Mouse (Mus musculus) small intestine, adult 2 months (tissue): ENCODE data around the gene Tle6. TPM values are rescaled to one million over a fixed set of nuclear protein-coding genes. Genes with fewer than 3 reads are reported as not detected.
A peak's percentile ranks its signal among the peaks of the same experiment; 100 is the strongest.

Experiments used
- H3K27ac ChIP-seq: fragments of 200-500 bp; 2 replicates; pipeline ENCODE4 v1.5.1; 2012; ENCODE audit warnings: low read depth, low read length, control low read depth, inconsistent platforms; ENCODE audit not compliant: insufficient read depth
- H3K27me3 ChIP-seq: fragments of 200-500 bp; 2 replicates; pipeline ENCODE4 v1.6.1; 2012; ENCODE audit warnings: mild to moderate bottlenecking, moderate library complexity, low read length, inconsistent platforms; ENCODE audit not compliant: control insufficient read depth, insufficient read depth
- H3K36me3 ChIP-seq: fragments of 200-500 bp; 2 replicates; pipeline ENCODE4 v1.6.1; 2012; ENCODE audit warnings: mild to moderate bottlenecking, low read length, control low read depth, inconsistent platforms; ENCODE audit not compliant: control insufficient read depth, insufficient read depth
- H3K4me1 ChIP-seq: fragments of 200-500 bp; 2 replicates; pipeline ENCODE4 v1.6.1; 2012; ENCODE audit warnings: low read length, inconsistent platforms, mixed read lengths; ENCODE audit not compliant: control insufficient read depth, insufficient read depth, insufficient read length
- H3K4me3 ChIP-seq: fragments of 200-500 bp; 2 replicates; pipeline ENCODE4 v1.5.1; 2012; ENCODE audit warnings: low read depth, mild to moderate bottlenecking, control low read depth, inconsistent platforms, low read length, moderate library complexity
- CTCF ChIP-seq: fragments of 200-500 bp; IDR thresholded peaks from 2 replicates; pipeline ENCODE4 v1.5.1; 2012; ENCODE audit warnings: low read depth, mild to moderate bottlenecking, control low read depth, inconsistent platforms, low read length, moderate library complexity, mixed read lengths; ENCODE audit not compliant: insufficient replicate concordance, insufficient read length; ENCODE audit errors: extremely low read depth
- POLR2A ChIP-seq: fragments of 200-500 bp; IDR thresholded peaks from 2 replicates; pipeline ENCODE4 v1.6.1; 2012; ENCODE audit warnings: low read depth, mild to moderate bottlenecking, control low read depth, inconsistent platforms, low read length, moderate library complexity
- WGBS: fragments of 180-500 bp; shearing (Covaris S2); methylation state at CpG from one replicate; pipeline ENCODE4 v1.1.7; 2018; 5-methylcytosine and 5-hydroxymethylcytosine counted together
- polyA plus RNA-seq: library from polyadenylated mRNA; depleted of rRNA; stranded (reverse); fragments of >200 nt; gene quantifications from 2 replicates; pipeline ENCODE4 v1.2.3, GENCODE M21; 2012

Gene Tle6
- polyA plus RNA-seq, 1 experiment = 7.3 TPM

GRCm38 (mm10) chr10:81560719-81561459, 40.0 kb downstream of the Tle6 start:
- 8% methylated on average over 16 of the region's 16 CpGs for WGBS
- no peaks in the 10 kb centered on the region for H3K27me3 ChIP-seq
- peak overlapping the region; percentile 96 for H3K4me3 ChIP-seq
- peaks cover 40% of the 10 kb centered on the region for H3K36me3 ChIP-seq
- H3K4me1 ChIP-seq = peaks cover 28% of the 10 kb centered on the region
- H3K27ac ChIP-seq = peak overlapping the region; percentile 99
- TF ChIP-seq POLR2A = no peak
- TF ChIP-seq CTCF = no peak

GRCm38 (mm10) chr10:81559627-81560539, 41.0 kb downstream of the Tle6 start:
- H3K4me1 ChIP-seq = peaks cover 28% of the 10 kb centered on the region
- 2% methylated on average over 36 of the region's 36 CpGs for WGBS

GRCm38 (mm10) chr10:81559163-81559626, 41.7 kb downstream of the Tle6 start, which contains the start of gene Aes:
Gene Aes (plus strand): TSS chr10:81559488.
- H3K36me3 ChIP-seq = peaks cover 23% of the 10 kb centered on the region
- no peak for TF ChIP-seq CTCF
- TF ChIP-seq POLR2A = peak; percentile 26; the same call in 1 of the 2 replicates
- peaks cover 26% of the 10 kb centered on the region for H3K4me1 ChIP-seq
- peak within 1 kb of the TSS; percentile 99 for H3K27ac ChIP-seq
- no peaks in the 10 kb centered on the region for H3K27me3 ChIP-seq
- H3K4me3 ChIP-seq = peak within 1 kb of the TSS; percentile 96
- under 1% methylated on average over 42 of the region's 53 CpGs for WGBS

More at GRCm38 (mm10) chr10:81559627-81560539, 41.0 kb downstream of the Tle6 start:
- Histone ChIP-seq H3K27me3 (no peaks in the 10 kb centered on the region), H3K4me3 (peak overlapping the region; percentile 96), H3K27ac (peak overlapping the region; percentile 99), H3K36me3 (peaks cover 30% of the 10 kb centered on the region)
- TF ChIP-seq CTCF = no peak
- TF ChIP-seq POLR2A = peak; percentile 41

- 52% methylated on average over 1 of the region's 1 CpGs for WGBS
- peaks cover 14% of the 10 kb centered on the region for H3K4me1 ChIP-seq
Measured at GRCm38 (mm10) chr10:81557491-81557890, 43.4 kb downstream of the Tle6 start.

GRCm38 (mm10) chr10:81556282-81556681, 44.6 kb downstream of the Tle6 start:
- peaks cover 2% of the 10 kb centered on the region; the same call in 1 of the 2 replicates for H3K36me3 ChIP-seq
- peaks cover 10% of the 10 kb centered on the region for H3K4me1 ChIP-seq
- no peaks in the 10 kb centered on the region for H3K27me3 ChIP-seq
- WGBS = 70% methylated on average over 3 of the region's 3 CpGs
- TF ChIP-seq POLR2A = no peak
- TF ChIP-seq CTCF = peak; percentile 48; the same call in 1 of the 2 replicates
- H3K27ac ChIP-seq = no peak overlapping the region
- H3K4me3 ChIP-seq = no peak overlapping the region

More at GRCm38 (mm10) chr10:81557491-81557890, 43.4 kb downstream of the Tle6 start:
- Histone ChIP-seq H3K4me3 (no peak overlapping the region), H3K36me3 (peaks cover 11% of the 10 kb centered on the region), H3K27ac (no peak overlapping the region), H3K27me3 (no peaks in the 10 kb centered on the region)
- no peak for TF ChIP-seq CTCF
- TF ChIP-seq POLR2A = no peak

GRCm38 (mm10) chr10:81553807-81554755, 46.8 kb downstream of the Tle6 start:
- Histone ChIP-seq H3K4me3 (no peak overlapping the region), H3K27me3 (no peaks in the 10 kb centered on the region), H3K4me1 (peaks cover 17% of the 10 kb centered on the region), H3K36me3 (no peaks in the 10 kb centered on the region), H3K27ac (no peak overlapping the region)
- 84% methylated on average over 6 of the region's 6 CpGs for WGBS
- TF ChIP-seq POLR2A (no peak), CTCF (no peak)
